Mouse (Mus musculus) midbrain, embryonic 14.5 days (tissue): ENCODE measurements at regions not wholly inside any gene's neighbourhood (a gene's known extent, or its start where the extent isn't known, plus 50 kb on each side); places are given as distances from the start of the nearest gene placed in this dataset.

Experiments
- ATAC-seq: fragments of 200-750 bp; cut with Nextera tagmentation; 2 replicates; pipeline ENCODE4 v1.8.0; 2017; ENCODE audit warnings: moderate number of reproducible peaks, moderate library complexity; ENCODE audit not compliant: low FRiP score, low TSS enrichment
- DNase-seq: peaks from one replicate; pipeline ENCODE4 v3.0.0-alpha.2; 2015
- H3K27ac ChIP-seq: fragments of 300-500 bp; sonication (generic); replicated peaks from 2 replicates; pipeline ENCODE4 v1.5.1; 2014; ENCODE audit warnings: mild to moderate bottlenecking, low read depth, low read length, moderate library complexity
- H3K27me3 ChIP-seq: fragments of 300-500 bp; sonication (generic); 2 replicates; pipeline ENCODE4 v1.6.1; 2014; ENCODE audit warnings: low read length, control low read depth, mixed read lengths; ENCODE audit not compliant: control insufficient read depth, insufficient read depth
- H3K36me3 ChIP-seq: fragments of 300-500 bp; sonication (generic); 2 replicates; pipeline ENCODE4 v1.6.1; 2014; ENCODE audit warnings: low read length, control low read depth; ENCODE audit not compliant: control insufficient read depth, insufficient read depth
- H3K4me1 ChIP-seq: fragments of 300-500 bp; sonication (generic); 2 replicates; pipeline ENCODE4 v1.6.1; 2014; ENCODE audit warnings: mild to moderate bottlenecking, antibody characterized with exemption, low read length, control low read depth; ENCODE audit not compliant: control insufficient read depth, insufficient read depth
- H3K4me2 ChIP-seq: fragments of 300-500 bp; sonication (generic); 2 replicates; pipeline ENCODE4 v1.6.1; 2014; ENCODE audit warnings: mild to moderate bottlenecking, low read length, moderate library complexity
- H3K4me3 ChIP-seq: fragments of 300-500 bp; sonication (generic); replicated peaks from 2 replicates; pipeline ENCODE4 v1.5.1; 2014; ENCODE audit warnings: low read depth, low read length
- H3K9ac ChIP-seq: fragments of 300-500 bp; sonication (generic); replicated peaks from 2 replicates; pipeline ENCODE4 v1.6.1; 2014; ENCODE audit warnings: mild to moderate bottlenecking, low read length, moderate library complexity
- H3K9me3 ChIP-seq: fragments of 300-500 bp; sonication (generic); 2 replicates; pipeline ENCODE4 v1.6.1; 2016; ENCODE audit warnings: low read length, control low read depth, mixed read lengths; ENCODE audit not compliant: control insufficient read depth
- WGBS: fragments of 180-500 bp; shearing (Covaris S2); extraction: QIAGEN DNeasy Blood & Tissue Kit; methylation state at CpG from one replicate; pipeline ENCODE4 v1.1.7; 2014; 5-methylcytosine and 5-hydroxymethylcytosine counted together

DNA sequence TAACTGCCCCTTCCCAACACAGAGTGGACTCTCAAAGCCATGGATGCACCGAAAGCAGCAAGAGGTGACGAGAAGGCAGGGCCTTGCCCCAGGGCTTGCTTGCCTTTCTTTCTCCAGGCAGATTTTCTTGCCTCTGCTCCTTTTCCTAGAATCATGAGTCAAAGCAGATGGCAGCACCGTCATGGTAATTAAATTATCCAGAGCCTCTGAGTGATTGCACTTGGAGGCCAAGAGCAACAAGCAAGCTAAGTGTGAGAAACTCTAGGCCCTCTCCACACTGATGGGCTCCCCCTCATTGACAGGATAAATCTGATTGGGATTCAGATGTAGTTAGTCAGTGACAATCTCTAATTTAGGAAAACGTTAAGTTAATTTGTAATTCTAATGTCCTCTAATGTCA, 427.5 kb downstream of the Glrx3 start:
- ATAC-seq (no peak; the same call in 1 of the 2 replicates), DNase-seq (peak; percentile 59)
- Histone ChIP-seq H3K9ac (no peak overlapping the region), H3K36me3 (no peaks in the 10 kb centered on the region), H3K4me3 (no peak overlapping the region), H3K27ac (no peak overlapping the region), H3K27me3 (no peaks in the 10 kb centered on the region), H3K9me3 (no peaks in the 10 kb centered on the region), H3K4me1 (peaks cover 13% of the 10 kb centered on the region), H3K4me2 (no peak overlapping the region)
- WGBS: 30% methylated on average over 4 of the region's 4 CpGs

DNA sequence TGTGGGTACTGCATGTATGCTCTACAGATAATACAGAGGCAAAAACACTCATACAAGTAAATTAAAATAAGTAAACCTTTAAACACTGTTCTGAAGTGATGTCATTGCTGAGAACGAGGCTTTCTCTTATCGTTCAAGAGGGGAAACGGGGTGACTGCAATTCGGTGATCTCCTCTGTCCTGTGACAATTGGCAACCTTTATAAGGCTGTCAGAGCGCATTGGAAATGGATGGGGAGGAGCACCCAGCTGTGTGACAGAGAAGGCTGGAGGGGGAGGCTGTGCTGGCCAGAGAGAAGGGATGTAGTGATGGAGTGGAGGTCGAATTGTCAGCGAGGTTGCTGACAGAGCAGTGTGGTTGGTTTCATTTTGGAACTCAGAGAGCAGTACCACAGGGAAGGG, 428.0 kb downstream of the Glrx3 start:
- ATAC-seq (no peak), DNase-seq (no peak)
- no peak overlapping the region for H3K4me3 ChIP-seq
- H3K9ac ChIP-seq: no peak overlapping the region
- H3K4me1 ChIP-seq: peaks cover 13% of the 10 kb centered on the region
- no peaks in the 10 kb centered on the region for H3K27me3 ChIP-seq
- H3K4me2 ChIP-seq: no peak overlapping the region
- no peaks in the 10 kb centered on the region for H3K9me3 ChIP-seq
- no peak overlapping the region for H3K27ac ChIP-seq
- H3K36me3 ChIP-seq: no peaks in the 10 kb centered on the region
- 33% methylated on average over 7 of the region's 7 CpGs for WGBS

DNA sequence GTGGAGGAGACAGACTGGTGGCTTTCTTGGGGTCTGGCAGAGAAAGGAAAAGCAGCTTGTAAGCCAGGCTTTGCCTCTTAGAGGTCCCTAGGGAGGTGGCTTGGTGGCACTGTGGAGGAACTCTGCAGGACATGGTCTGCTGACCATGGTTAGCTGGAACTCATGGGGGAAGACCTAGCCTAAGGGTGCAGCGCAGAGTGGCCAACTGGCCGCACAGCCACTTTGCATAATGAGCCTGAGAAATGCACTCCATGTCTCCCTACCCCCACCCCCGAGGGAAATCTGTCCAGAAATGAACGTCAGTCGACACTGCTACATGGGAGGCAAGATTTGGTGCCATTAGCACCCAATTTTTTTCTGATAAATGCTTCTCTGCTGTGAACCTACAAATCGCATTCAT, 429.5 kb downstream of the Glrx3 start:
- H3K4me2 ChIP-seq: no peak overlapping the region
- no peak overlapping the region for H3K9ac ChIP-seq
- ATAC-seq: no peak
- no peak overlapping the region for H3K27ac ChIP-seq
- no peaks in the 10 kb centered on the region for H3K36me3 ChIP-seq
- no peak for DNase-seq
- no peaks in the 10 kb centered on the region for H3K27me3 ChIP-seq
- H3K9me3 ChIP-seq: no peaks in the 10 kb centered on the region
- no peak overlapping the region for H3K4me3 ChIP-seq
- peaks cover 13% of the 10 kb centered on the region for H3K4me1 ChIP-seq
- 67% methylated on average over 6 of the region's 6 CpGs for WGBS

DNA sequence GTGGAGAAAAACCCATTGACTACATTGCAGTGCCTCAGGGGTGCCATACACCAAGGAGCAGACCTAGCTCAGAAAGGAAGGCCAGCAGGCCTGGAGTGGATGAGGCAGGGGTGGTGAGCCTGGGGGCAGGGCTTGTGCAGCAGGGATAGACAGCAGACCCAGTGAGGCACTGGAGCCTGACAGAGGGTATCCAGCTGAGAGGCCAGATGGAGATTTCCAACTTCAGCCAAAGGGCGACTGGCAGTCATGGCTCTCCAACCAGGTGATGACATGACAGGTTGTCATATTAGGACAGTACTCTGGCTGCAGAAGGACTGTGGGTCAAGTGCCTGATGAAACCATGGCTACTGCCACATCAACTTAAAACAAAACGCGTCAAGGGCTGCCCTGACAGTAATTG, 431.1 kb downstream of the Glrx3 start:
- H3K27ac ChIP-seq: no peak overlapping the region

DNA sequence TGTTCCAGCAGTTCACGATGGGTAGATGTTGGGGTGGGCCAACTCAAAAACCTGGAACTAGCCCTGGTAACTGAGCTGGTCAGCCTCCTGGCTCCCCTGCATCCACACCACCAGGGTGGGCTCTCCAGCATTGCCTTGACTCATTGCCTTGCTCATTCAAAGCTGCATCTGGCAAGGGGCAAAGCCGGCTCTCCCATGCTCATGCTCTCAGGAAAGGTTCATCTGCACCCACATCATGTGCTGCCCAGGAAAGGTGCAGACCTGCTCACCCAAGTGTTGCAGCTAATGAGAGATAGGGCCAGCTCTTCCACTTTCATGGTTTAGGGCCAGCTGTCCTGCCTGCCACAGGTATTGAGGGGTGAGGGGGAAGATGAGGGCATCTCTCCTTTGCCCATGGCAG, 437.9 kb downstream of the Glrx3 start:
- Histone ChIP-seq H3K36me3 (no peaks in the 10 kb centered on the region), H3K4me1 (no peaks in the 10 kb centered on the region), H3K4me3 (no peak overlapping the region), H3K27me3 (no peaks in the 10 kb centered on the region), H3K9me3 (no peaks in the 10 kb centered on the region), H3K4me2 (no peak overlapping the region), H3K9ac (no peak overlapping the region), H3K27ac (no peak overlapping the region)
- WGBS: 97% methylated on average over 2 of the region's 2 CpGs
- no peak for ATAC-seq
- no peak for DNase-seq

More for the DNA sequence above, 431.1 kb downstream of the Glrx3 start:
- H3K9me3 ChIP-seq: no peaks in the 10 kb centered on the region
- H3K27me3 ChIP-seq: no peaks in the 10 kb centered on the region
- ATAC-seq (no peak), DNase-seq (no peak)
- H3K9ac ChIP-seq: no peak overlapping the region
- no peak overlapping the region for H3K4me2 ChIP-seq
- peaks cover 13% of the 10 kb centered on the region for H3K4me1 ChIP-seq
- WGBS: 75% methylated on average over 3 of the region's 3 CpGs
- H3K36me3 ChIP-seq: no peaks in the 10 kb centered on the region
- no peak overlapping the region for H3K4me3 ChIP-seq

DNA sequence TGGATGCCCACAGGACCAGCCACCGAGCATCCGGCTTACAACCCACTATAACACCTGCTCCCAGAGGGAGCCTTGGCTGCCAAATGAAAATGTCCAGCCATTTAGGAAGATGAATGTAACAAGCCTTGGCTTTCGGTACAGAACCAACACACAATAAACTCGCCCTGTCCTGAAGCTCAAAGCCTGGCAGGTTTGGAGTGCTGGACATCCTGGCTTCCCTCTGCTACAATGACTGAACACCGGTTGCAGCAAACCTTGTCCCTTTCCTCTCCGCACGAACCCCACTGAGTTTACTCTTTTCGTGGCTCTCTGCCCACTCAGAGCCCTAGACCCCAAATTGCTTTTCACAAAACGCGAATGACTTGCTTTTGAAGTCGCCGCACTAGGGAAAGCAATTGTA, 441.9 kb downstream of the Glrx3 start:
- no peak for DNase-seq
- Histone ChIP-seq H3K27me3 (no peaks in the 10 kb centered on the region), H3K9ac (no peak overlapping the region), H3K36me3 (no peaks in the 10 kb centered on the region), H3K4me3 (no peak overlapping the region), H3K27ac (no peak overlapping the region), H3K4me2 (no peak overlapping the region), H3K4me1 (0 out of 2 replicates have a peak, but pooled peaks cover 3% of the 10 kb centered on the region), H3K9me3 (no peaks in the 10 kb centered on the region)
- 88% methylated on average over 12 of the region's 12 CpGs for WGBS
- no peak for ATAC-seq

DNA sequence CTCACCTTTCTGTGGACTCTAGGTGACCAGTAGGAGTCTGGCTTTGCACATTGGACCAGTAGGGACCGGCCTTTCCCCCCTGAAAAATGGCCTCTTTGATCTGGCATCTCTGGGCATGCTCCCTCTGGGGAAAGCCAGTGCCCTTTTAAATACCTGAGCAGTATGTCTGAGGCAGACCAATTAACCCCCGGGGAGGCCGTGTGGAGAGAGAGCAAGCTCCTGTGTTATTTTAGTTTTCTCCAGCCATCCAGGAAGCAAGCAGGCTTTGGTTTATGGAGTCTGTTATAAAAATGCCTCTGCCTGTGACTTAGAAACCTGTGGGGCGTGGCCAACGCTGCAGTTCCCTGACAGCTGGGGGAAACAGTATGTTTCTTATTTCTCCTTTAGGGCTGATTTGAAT, 445.5 kb downstream of the Glrx3 start:
- Histone ChIP-seq H3K27ac (no peak overlapping the region), H3K4me1 (0 out of 2 replicates have a peak, but pooled peaks cover 3% of the 10 kb centered on the region), H3K4me2 (no peak overlapping the region), H3K36me3 (no peaks in the 10 kb centered on the region), H3K9ac (no peak overlapping the region), H3K4me3 (no peak overlapping the region), H3K9me3 (no peaks in the 10 kb centered on the region), H3K27me3 (no peaks in the 10 kb centered on the region)
- DNase-seq (peak; percentile 32), ATAC-seq (no peak)
- 69% methylated on average over 5 of the region's 5 CpGs for WGBS

DNA sequence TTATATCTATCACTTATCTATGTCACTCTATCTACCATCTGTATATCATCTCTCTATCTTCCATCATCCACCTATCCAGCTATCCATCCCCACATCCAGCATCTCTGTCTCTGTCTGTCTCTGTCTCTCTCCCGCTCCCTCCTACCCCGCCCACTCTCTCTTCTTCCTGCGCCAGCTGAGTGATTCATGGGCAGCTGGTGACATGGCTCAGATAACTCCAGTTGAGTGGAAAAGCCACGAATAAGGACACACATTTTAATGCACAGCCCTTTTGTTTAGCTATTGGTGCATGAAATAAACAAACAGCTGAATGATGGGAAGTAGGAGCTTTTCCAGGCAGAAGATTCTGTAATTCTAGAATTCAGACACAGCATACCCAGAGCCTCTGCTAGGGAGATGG, 446.3 kb downstream of the Glrx3 start:
- Histone ChIP-seq H3K9ac (no peak overlapping the region), H3K9me3 (no peaks in the 10 kb centered on the region), H3K4me2 (no peak overlapping the region), H3K4me1 (0 out of 2 replicates have a peak, but pooled peaks cover 3% of the 10 kb centered on the region), H3K27ac (no peak overlapping the region), H3K4me3 (no peak overlapping the region), H3K36me3 (no peaks in the 10 kb centered on the region), H3K27me3 (no peaks in the 10 kb centered on the region)
- 76% methylated on average over 4 of the region's 4 CpGs for whole genome bisulfite sequencing
- DNase-seq (no peak), ATAC-seq (no peak)

DNA sequence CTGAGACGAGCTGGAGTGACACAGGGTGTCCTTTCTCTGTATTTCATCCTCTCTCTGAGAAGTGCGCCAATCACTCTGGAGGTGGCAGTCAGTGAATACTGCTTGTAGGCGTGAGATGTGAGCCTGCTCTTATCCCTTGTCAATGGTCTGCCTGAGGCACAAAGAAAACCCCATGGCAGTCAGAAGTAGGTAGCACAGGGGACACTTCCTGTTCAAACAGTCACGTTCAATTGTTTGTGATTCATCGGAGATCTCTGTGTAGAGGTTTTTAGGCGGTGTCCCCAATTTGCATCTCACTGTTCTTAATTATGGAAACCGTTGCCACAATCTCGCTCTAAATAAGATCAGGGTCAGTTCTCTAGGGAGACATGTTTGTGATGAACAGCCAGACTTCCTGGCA, 447.7 kb downstream of the Glrx3 start:
- H3K4me3 ChIP-seq: no peak overlapping the region
- no peaks in the 10 kb centered on the region for H3K36me3 ChIP-seq
- no peak for ATAC-seq
- DNase-seq: peak; percentile 24
- H3K4me2 ChIP-seq: no peak overlapping the region
- no peaks in the 10 kb centered on the region for H3K9me3 ChIP-seq
- no peak overlapping the region for H3K9ac ChIP-seq
- H3K27me3 ChIP-seq: no peaks in the 10 kb centered on the region
- H3K4me1 ChIP-seq: 0 out of 2 replicates have a peak, but pooled peaks cover 3% of the 10 kb centered on the region
- no peak overlapping the region for H3K27ac ChIP-seq
- 43% methylated on average over 8 of the region's 8 CpGs for WGBS
